Mouse (Mus musculus) liver, postnatal 0 days (tissue): ENCODE data around the gene Ift122. TPM values are rescaled to one million over a fixed set of nuclear protein-coding genes. Genes with fewer than 3 reads are reported as not detected.

Experiments used
- ATAC-seq: fragments of 200-750 bp; cut with Nextera tagmentation; 2 replicates; pipeline ENCODE4 v1.8.0; 2017; ENCODE audit warnings: mild to moderate bottlenecking, moderate library complexity
- DNase-seq: peaks from one replicate; pipeline ENCODE4 v3.0.0-alpha.2; 2016
- H3K27ac ChIP-seq: fragments of 300-500 bp; sonication (generic); 2 replicates; pipeline ENCODE4 v1.5.1; 2014; ENCODE audit warnings: antibody characterized with exemption, moderate library complexity, mild to moderate bottlenecking, low read depth
- H3K27me3 ChIP-seq: fragments of 300-500 bp; sonication (generic); 2 replicates; pipeline ENCODE4 v1.6.1; 2014; ENCODE audit warnings: low read length, control low read depth, mixed read lengths; ENCODE audit not compliant: insufficient read depth
- H3K36me3 ChIP-seq: fragments of 300-500 bp; sonication (generic); replicated peaks from 2 replicates; pipeline ENCODE4 v1.6.1; 2014; ENCODE audit warnings: mild to moderate bottlenecking, control low read depth, low read length, moderate library complexity, mixed read lengths; ENCODE audit not compliant: insufficient read depth
- H3K4me1 ChIP-seq: fragments of 300-500 bp; sonication (generic); 2 replicates; pipeline ENCODE4 v1.6.1; 2014; ENCODE audit warnings: antibody characterized with exemption, mild to moderate bottlenecking, control low read depth; ENCODE audit not compliant: insufficient read depth
- H3K4me2 ChIP-seq: fragments of 300-500 bp; sonication (generic); 2 replicates; pipeline ENCODE4 v1.6.1; 2014; ENCODE audit warnings: low read depth, mild to moderate bottlenecking, low read length, moderate library complexity, mixed read lengths
- H3K4me3 ChIP-seq: fragments of 300-500 bp; sonication (generic); 2 replicates; pipeline ENCODE4 v1.5.1; 2014; ENCODE audit warnings: low read depth, low read length
- H3K9ac ChIP-seq: fragments of 300-500 bp; sonication (generic); replicated peaks from 2 replicates; pipeline ENCODE4 v1.6.1; 2014; ENCODE audit warnings: mild to moderate bottlenecking, moderate library complexity
- H3K9me3 ChIP-seq: fragments of 300-500 bp; sonication (generic); 2 replicates; pipeline ENCODE4 v1.6.1; 2016; ENCODE audit warnings: mild to moderate bottlenecking, control low read depth, low read length, mixed read lengths
- CTCF ChIP-seq: sonication (generic); IDR thresholded peaks from 2 replicates; pipeline ENCODE4 v1.5.1; 2016; ENCODE audit warnings: antibody characterized with exemption, low read depth
- EP300 ChIP-seq: IDR thresholded peaks from 2 replicates; pipeline ENCODE4 v1.6.1; 2016; ENCODE audit warnings: antibody characterized with exemption, low read depth, mild to moderate bottlenecking
- WGBS: fragments of 180-500 bp; shearing (Covaris S2); extraction: QIAGEN DNeasy Blood & Tissue Kit; methylation state at CpG from one replicate; pipeline ENCODE4 v1.1.7; 2014; ENCODE audit not compliant: insufficient replicate concordance; 5-methylcytosine and 5-hydroxymethylcytosine counted together
- polyA plus RNA-seq: library from polyadenylated mRNA; unstranded; fragments of >200 nt; fragmentation: Nextera tagmentation; extraction: Ambion mirVana; gene quantifications from 2 replicates; pipeline ENCODE4 v1.2.1, GENCODE M21; 2015

The Ift122 gene
- polyA plus RNA-seq, 1 experiment from 2014 or later, result 1.6 TPM

DNA sequence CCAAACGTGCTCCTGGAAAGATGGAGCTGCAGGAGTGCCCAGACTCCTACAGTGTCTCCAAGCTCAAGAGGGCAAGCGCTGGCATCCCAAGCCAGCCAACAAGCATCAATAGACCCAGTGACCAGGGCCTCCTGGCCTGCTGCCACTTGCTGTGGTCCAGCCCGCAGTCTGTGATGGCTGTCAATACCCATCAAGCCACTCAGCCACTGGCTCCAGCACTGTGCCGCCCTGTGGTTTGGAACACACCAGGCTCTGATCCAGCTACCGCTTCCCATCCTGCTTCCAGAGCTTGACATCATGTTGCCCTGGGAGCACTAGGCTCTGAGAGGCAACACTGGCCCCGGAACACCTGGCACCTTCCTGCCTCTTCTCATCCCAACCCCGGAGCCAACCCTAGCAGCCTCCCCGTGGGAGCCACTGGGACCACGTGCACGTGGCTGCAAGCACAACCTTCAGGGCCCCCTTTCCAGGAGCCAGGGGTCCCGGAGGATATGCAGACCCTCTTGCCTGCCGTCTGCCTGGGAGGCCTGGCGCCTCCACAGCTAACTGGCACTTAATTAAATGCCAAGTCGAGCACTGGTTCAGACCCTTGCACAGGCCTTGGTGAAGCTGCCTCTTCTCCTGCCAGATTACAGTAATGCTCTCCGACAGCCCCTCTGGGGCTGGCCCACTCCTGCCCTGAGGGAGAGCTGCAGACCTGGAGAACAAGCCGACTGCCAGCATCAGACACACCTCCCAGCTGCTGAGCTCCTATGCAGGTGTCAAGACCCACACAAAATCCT is 120.8 kb downstream of the Ift122 start:
- Histone ChIP-seq H3K4me3 (no peak overlapping the region), H3K27me3 (no peaks in the 10 kb centered on the region), H3K4me1 (peaks cover 15% of the 10 kb centered on the region), H3K4me2 (no peak overlapping the region), H3K36me3 (no peaks in the 10 kb centered on the region; the same call in 1 of the 2 replicates), H3K9me3 (no peaks in the 10 kb centered on the region), H3K27ac (no peak overlapping the region), H3K9ac (no peak overlapping the region)
- no peak for TF ChIP-seq CTCF
- TF ChIP-seq EP300, result no peak
- DNase-seq (no peak), ATAC-seq (no peak)
- 80% methylated on average over 16 of the region's 16 CpGs for WGBS

DNA sequence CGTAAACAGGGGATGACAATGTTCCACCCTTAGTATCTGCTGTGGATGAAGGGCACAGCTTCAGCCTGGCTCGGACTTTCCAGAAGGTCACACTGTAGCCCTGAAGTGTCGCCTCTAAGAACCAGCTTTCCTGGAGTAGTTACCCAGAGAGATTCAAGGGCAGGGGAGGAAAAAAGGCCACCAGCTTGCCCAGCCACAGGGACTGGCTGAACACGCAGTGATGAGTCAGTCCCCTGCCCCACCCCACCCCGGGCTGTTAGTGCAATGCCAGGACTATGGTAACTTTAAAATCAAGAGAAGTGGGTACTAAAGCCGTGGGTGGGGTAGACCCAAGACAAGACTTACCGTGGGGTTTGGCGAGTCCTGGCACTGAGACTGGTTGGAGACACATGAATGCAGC is 122.3 kb downstream of the Ift122 start:
- no peak overlapping the region for H3K4me3 ChIP-seq
- WGBS, result 79% methylated on average over 8 of the region's 8 CpGs
- DNase-seq (no peak), ATAC-seq (no peak)
- H3K4me2 ChIP-seq, result no peak overlapping the region
- H3K27me3 ChIP-seq, result no peaks in the 10 kb centered on the region
- H3K4me1 ChIP-seq, result peaks cover 15% of the 10 kb centered on the region
- H3K9me3 ChIP-seq, result no peaks in the 10 kb centered on the region
- no peak overlapping the region for H3K9ac ChIP-seq
- TF ChIP-seq CTCF (no peak), EP300 (no peak)
- H3K36me3 ChIP-seq, result no peaks in the 10 kb centered on the region; the same call in 1 of the 2 replicates
- H3K27ac ChIP-seq, result no peak overlapping the region

Other genes with a start within 250 kb of the Ift122 start
- 39.6 and 43.5 TPM in 2 replicates for gene Raf1, start 176.8 kb upstream of the Ift122 start, polyA plus RNA-seq
- 18.9 and 21.2 TPM in 2 replicates for gene Tmem40, start 91.1 kb upstream of the Ift122 start, polyA plus RNA-seq
- 0.59 and 0.61 TPM in 2 replicates for gene Cand2, start 78.9 kb upstream of the Ift122 start, polyA plus RNA-seq
- 1,354 and 1,414 TPM in 2 replicates for gene Rpl32, start 44.7 kb upstream of the Ift122 start, polyA plus RNA-seq
- gene Efcab12, start 15.1 kb upstream of the Ift122 start, polyA plus RNA-seq, result 0.11 TPM in 1 of 2 replicates, not detected in the other
- 4.1 and 4.6 TPM in 2 replicates for gene Mbd4, start 99 bp upstream of the Ift122 start, polyA plus RNA-seq
- gene Rho, start 78.3 kb downstream of the Ift122 start, polyA plus RNA-seq, result not detected in 2 replicates
- gene H1foo, start 91.5 kb downstream of the Ift122 start, polyA plus RNA-seq, result not detected in 2 replicates
- 8.5 and 8.7 TPM in 2 replicates for gene Plxnd1, start 141.5 kb downstream of the Ift122 start, polyA plus RNA-seq